ENCODE assay signal across 17 mouse cellular contexts in the genomic region with DNA sequence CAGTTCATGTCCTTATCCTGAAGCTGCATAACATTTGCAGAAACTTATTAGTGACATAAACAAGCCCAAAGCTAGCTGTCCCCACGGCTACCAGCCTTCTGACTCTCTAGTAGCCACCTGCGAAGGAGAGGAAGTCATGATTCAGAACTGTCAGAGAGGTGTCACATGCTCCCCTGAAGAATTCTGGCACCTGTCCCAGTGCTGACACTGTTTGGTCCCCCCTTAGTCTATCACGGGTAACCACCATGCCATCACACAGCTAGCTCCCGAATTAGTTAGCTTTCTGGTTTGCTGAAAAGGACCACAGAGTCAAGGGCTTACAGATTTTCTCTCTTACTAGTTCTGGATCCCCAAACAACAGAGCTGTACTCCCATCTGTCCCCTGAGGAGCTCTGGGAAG. TPM values are rescaled to one million over a fixed set of nuclear protein-coding genes. Genes with fewer than 3 reads are reported as not detected.
DNase-seq lines count a peak whose midpoint lies in the region; ATAC-seq and TF ChIP-seq lines count a peak whose summit lies in the region.
"Had no signal": no experiment of that assay in that cellular context is flagged by ENCODE, and none has a peak within 500 bp of the region (broad histone marks: within the 10 kb centered on the region; RNA-seq: fewer than 3 reads in every experiment).

No protein-coding gene starts in this region.

- intact Hi-C loops in heart, postnatal 10 days (cut with DNase I), result no loop called here

- no peaks in the 10 kb centered on the region for H3K27me3 ChIP-seq in heart, embryonic 10.5 days (ENCODE audit: insufficient read depth, poor library complexity, severe bottlenecking)
- H3K27me3 ChIP-seq in G1E (ENCODE audit: insufficient read depth, low read length), result no peaks in the 10 kb centered on the region
- H3K27me3 ChIP-seq: embryonic facial prominence, embryonic 13.5 days; forebrain, embryonic 15.5 days; liver, embryonic 12.5 days had no signal

- no peaks in the 10 kb centered on the region for H3K9me3 ChIP-seq in heart, embryonic 10.5 days
- no peaks in the 10 kb centered on the region for H3K9me3 ChIP-seq in G1E (replicated peaks)
- H3K9me3 ChIP-seq: embryonic facial prominence, embryonic 13.5 days; forebrain, embryonic 15.5 days; liver, embryonic 12.5 days; midbrain, embryonic 13.5 days; neural tube, embryonic 12.5 days had no signal

- H3K27ac ChIP-seq in heart, embryonic 10.5 days, result no peak overlapping the region
- H3K27ac ChIP-seq: embryonic facial prominence, embryonic 13.5 days; forebrain, embryonic 15.5 days; hindbrain, embryonic 14.5 days; liver, embryonic 12.5 days; midbrain, embryonic 13.5 days; neural tube, embryonic 12.5 days had no signal

- 73% methylated on average over 4 of the region's 4 CpGs for WGBS in heart, embryonic 10.5 days

- TF ChIP-seq CTCF in G1E (IDR thresholded peaks at IDR 0.05; ENCODE audit: low read depth, low read length), result no peak

- no peak for ATAC-seq in G1E (ENCODE audit: extremely low read depth, insufficient number of reproducible peaks, low FRiP score, poor library complexity, severe bottlenecking)
- ATAC-seq: forebrain, embryonic 15.5 days; liver, embryonic 12.5 days; midbrain, embryonic 13.5 days had no signal

- H3K36me3 ChIP-seq in heart, embryonic 10.5 days, result no peaks in the 10 kb centered on the region
- peaks cover 24% of the 10 kb centered on the region for H3K36me3 ChIP-seq in G1E (replicated peaks)
- H3K36me3 ChIP-seq: embryonic facial prominence, embryonic 13.5 days; forebrain, embryonic 15.5 days; liver, embryonic 12.5 days; midbrain, embryonic 13.5 days; neural tube, embryonic 12.5 days had no signal

- no peak overlapping the region for H3K4me3 ChIP-seq in heart, embryonic 10.5 days
- H3K4me3 ChIP-seq in G1E (ENCODE audit: low read depth, low read length), result no peak overlapping the region
- H3K4me3 ChIP-seq: embryonic facial prominence, embryonic 13.5 days; forebrain, embryonic 15.5 days; liver, embryonic 12.5 days; midbrain, embryonic 13.5 days; neural tube, embryonic 12.5 days had no signal

- peaks cover 4% of the 10 kb centered on the region; the same call in 1 of the 2 replicates for H3K4me1 ChIP-seq in heart, embryonic 10.5 days
- H3K4me1 ChIP-seq in G1E (ENCODE audit: insufficient read depth, low read depth, low read length), result no peaks in the 10 kb centered on the region
- H3K4me1 ChIP-seq: liver, embryonic 12.5 days had no signal

- peak; percentile 32 for DNase-seq in heart, adult 8-10 months (ENCODE audit: low spot score)
- no peak for DNase-seq in heart, embryonic 10.5 days (ENCODE audit: low spot score)
- peak; percentile 71 for DNase-seq in 416B (ENCODE audit: low read depth)
- peak; percentile 4 for DNase-seq in G1E (ENCODE audit: low spot score)
- peak; percentile 46 to 48 for DNase-seq in heart, postnatal 10 days
- no peak for DNase-seq in adrenal gland, postnatal 14 days
- no peak for DNase-seq in left cerebral cortex, adult 9 months (ENCODE audit: low spot score in 2 of 2)
- DNase-seq in urinary bladder, postnatal 4 days (ENCODE audit: low spot score in 2 of 2), result no peak
- DNase-seq: cerebellum, adult 9-11 months; kidney, postnatal 14 days; lung, postnatal 10 days had no signal

RNA-seq across cellular contexts. Expression of gene Insm1, which starts 43.3 kb away (rescaled TPM):
- not detected for total RNA-seq in heart, adult 8-10 months (2022)
- 0.04 and 0.05 TPM in 2 replicates for polyA plus RNA-seq in heart, embryonic 10.5 days (2016; fragmentation: Nextera tagmentation; extraction: Ambion mirVana)
- not detected in 2 replicates for total RNA-seq in G1E (2014; fragmentation: Nextera tagmentation)
- total RNA-seq in G1E (2017), result 0.05 TPM in 1 of 2 replicates, not detected in the other
- not detected in 2 replicates for polyA plus RNA-seq in G1E (2012)
- not detected for total RNA-seq in heart, postnatal 10 days (2021)
- total RNA-seq in adrenal gland, postnatal 14 days (2021), result 6.0 and 6.8 TPM in 2 replicates
- polyA plus RNA-seq: liver, embryonic 12.5 days had no signal

Comparison
In these comparisons a context has a peak if more than half of its experiments do, and no peak if none do; other contexts are left out.
1. DNase-seq: peak in heart, adult 8-10 months (single experiment), 416B (single experiment), G1E (single experiment) and heart, postnatal 10 days (2 of 2); none in heart, embryonic 10.5 days (single experiment), adrenal gland, postnatal 14 days (single experiment), left cerebral cortex, adult 9 months (0 of 2) and urinary bladder, postnatal 4 days (0 of 2).